Mouse (Mus musculus) forebrain, postnatal 0 days (tissue): ENCODE data around the gene E330034G19Rik. TPM values are rescaled to one million over a fixed set of nuclear protein-coding genes. Genes with fewer than 3 reads are reported as not detected.
"Not testable (repeated sequence)": the region's sequence is repeated elsewhere in the genome, so short reads cannot be mapped to it uniquely, and the experiment has no call there.

Experiments used
- ATAC-seq: fragments of 200-750 bp; cut with Nextera tagmentation; 2 replicates; pipeline ENCODE4 v1.8.0; 2017; ENCODE audit warnings: mild to moderate bottlenecking, moderate library complexity
- DNase-seq: peaks from one replicate; pipeline ENCODE4 v3.0.0-alpha.2; 2015
- H3K27ac ChIP-seq: fragments of 300-500 bp; sonication (generic); 2 replicates; pipeline ENCODE4 v1.5.1; 2014; ENCODE audit warnings: low read depth, mild to moderate bottlenecking, antibody characterized with exemption, low read length, moderate library complexity, mixed read lengths
- H3K27me3 ChIP-seq: fragments of 300-500 bp; sonication (generic); 2 replicates; pipeline ENCODE4 v1.6.1; 2014; ENCODE audit warnings: mild to moderate bottlenecking, low read length, mixed read lengths; ENCODE audit not compliant: insufficient read depth
- H3K36me3 ChIP-seq: fragments of 300-500 bp; sonication (generic); 2 replicates; pipeline ENCODE4 v1.6.1; 2014; ENCODE audit warnings: mild to moderate bottlenecking, moderate library complexity; ENCODE audit not compliant: insufficient read depth
- H3K4me1 ChIP-seq: fragments of 300-500 bp; sonication (generic); 2 replicates; pipeline ENCODE4 v1.6.1; 2014; ENCODE audit warnings: antibody characterized with exemption; ENCODE audit not compliant: insufficient read depth
- H3K4me2 ChIP-seq: fragments of 300-500 bp; sonication (generic); 2 replicates; pipeline ENCODE4 v1.6.1; 2014; ENCODE audit warnings: low read depth, mild to moderate bottlenecking, moderate library complexity
- H3K4me3 ChIP-seq: fragments of 300-500 bp; sonication (generic); 2 replicates; pipeline ENCODE4 v1.5.1; 2014; ENCODE audit warnings: low read depth, low read length, mixed read lengths
- H3K9ac ChIP-seq: fragments of 300-500 bp; sonication (generic); 2 replicates; pipeline ENCODE4 v1.6.1; 2014; ENCODE audit warnings: mild to moderate bottlenecking
- H3K9me3 ChIP-seq: fragments of 300-500 bp; sonication (generic); 2 replicates; pipeline ENCODE4 v1.6.1; 2016; ENCODE audit warnings: low read length
- CTCF ChIP-seq: sonication (generic); IDR thresholded peaks from 2 replicates; pipeline ENCODE4 v1.5.1; 2016; ENCODE audit warnings: antibody characterized with exemption, control low read depth, low read depth
- WGBS: fragments of 180-500 bp; shearing (Covaris S2); extraction: QIAGEN DNeasy Blood & Tissue Kit; methylation state at CpG from one replicate; pipeline ENCODE4 v1.1.7; 2014; 5-methylcytosine and 5-hydroxymethylcytosine counted together
- polyA plus RNA-seq: library from polyadenylated mRNA; unstranded; fragments of >200 nt; fragmentation: Nextera tagmentation; extraction: Ambion mirVana; gene quantifications from 2 replicates; pipeline ENCODE4 v1.2.1, GENCODE M21; 2015
- total RNA-seq: library from RNA; depleted of rRNA; stranded (reverse); fragments of >200 nt; gene quantifications from 2 replicates; pipeline ENCODE4 v1.2.3, GENCODE M21; 2014

Gene E330034G19Rik
- total and polyA plus RNA-seq, 2 experiments from 2014 or later, result 0.19 TPM; not detected in 1

DNA sequence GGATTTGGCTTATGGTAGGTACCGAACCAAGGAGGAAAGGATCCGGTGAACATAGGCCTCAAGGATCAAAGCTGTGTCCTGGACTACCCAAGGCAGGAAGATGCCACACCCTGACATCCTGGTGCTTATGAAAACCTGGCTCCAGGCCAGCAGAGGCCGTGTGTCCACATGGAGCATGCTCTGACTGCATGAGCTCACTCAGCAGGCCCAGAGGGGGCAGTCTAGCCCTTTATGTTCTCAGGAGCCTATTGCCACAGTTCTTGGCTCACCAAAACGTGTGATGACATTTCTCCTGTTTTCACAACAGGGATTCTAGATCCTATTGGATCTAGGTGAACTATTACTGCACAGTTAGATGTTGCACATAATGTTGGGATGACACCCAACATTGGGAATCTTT is 11.7 kb upstream of the E330034G19Rik start:
- no peaks in the 10 kb centered on the region for H3K36me3 ChIP-seq
- no peaks in the 10 kb centered on the region for H3K9me3 ChIP-seq
- no peak for TF ChIP-seq CTCF
- no peak overlapping the region for H3K9ac ChIP-seq
- H3K4me1 ChIP-seq, result no peaks in the 10 kb centered on the region
- ATAC-seq (no peak), DNase-seq (no peak)
- H3K27ac ChIP-seq, result no peak overlapping the region
- no peak overlapping the region for H3K4me3 ChIP-seq
- H3K27me3 ChIP-seq, result no peaks in the 10 kb centered on the region
- no peak overlapping the region for H3K4me2 ChIP-seq
- 73% methylated on average over 4 of the region's 4 CpGs for WGBS

DNA sequence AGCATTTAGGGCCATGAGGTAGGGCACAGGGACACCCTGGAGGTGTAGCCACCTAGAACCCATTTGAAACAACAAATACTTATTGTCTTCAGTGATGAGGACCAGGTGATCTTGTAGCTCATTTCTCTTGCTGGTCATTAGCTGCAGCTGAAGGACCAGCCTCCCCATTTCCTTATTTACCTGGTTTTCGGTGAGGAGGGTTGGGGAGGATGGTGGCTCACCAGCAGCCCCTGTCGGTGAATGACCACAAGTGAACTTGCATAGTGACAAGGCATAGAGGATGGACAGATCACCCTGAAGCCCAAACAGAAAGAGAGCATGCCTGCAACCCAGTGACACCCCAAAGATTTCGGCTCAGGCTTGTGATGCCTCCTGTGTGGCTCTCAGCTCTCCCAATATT is 10.7 kb upstream of the E330034G19Rik start:
- H3K9me3 ChIP-seq, result no peaks in the 10 kb centered on the region
- WGBS, result 76% methylated on average over 3 of the region's 3 CpGs
- no peaks in the 10 kb centered on the region for H3K27me3 ChIP-seq
- no peak for DNase-seq
- H3K4me1 ChIP-seq, result no peaks in the 10 kb centered on the region
- no peak overlapping the region for H3K9ac ChIP-seq
- H3K36me3 ChIP-seq, result no peaks in the 10 kb centered on the region
- ATAC-seq, result no peak
- H3K4me3 ChIP-seq, result no peak overlapping the region
- H3K4me2 ChIP-seq, result no peak overlapping the region
- H3K27ac ChIP-seq, result no peak overlapping the region
- TF ChIP-seq CTCF, result no peak

- Histone ChIP-seq H3K9ac (no peak overlapping the region), H3K27me3 (no peaks in the 10 kb centered on the region), H3K9me3 (no peaks in the 10 kb centered on the region), H3K36me3 (no peaks in the 10 kb centered on the region), H3K27ac (no peak overlapping the region), H3K4me1 (no peaks in the 10 kb centered on the region), H3K4me2 (no peak overlapping the region), H3K4me3 (no peak overlapping the region)
- no peak for TF ChIP-seq CTCF
- DNase-seq, result no peak
- ATAC-seq, result no peak
- WGBS, result 40% methylated on average over 4 of the region's 4 CpGs
These were observed 6.9 kb upstream of the E330034G19Rik start for GRCm38 (mm10) chr14:24286136-24286535.

- ATAC-seq, result no peak
- no peak for TF ChIP-seq CTCF
These were observed 2.3 kb upstream of the E330034G19Rik start for GRCm38 (mm10) chr14:24290726-24291125.

DNA sequence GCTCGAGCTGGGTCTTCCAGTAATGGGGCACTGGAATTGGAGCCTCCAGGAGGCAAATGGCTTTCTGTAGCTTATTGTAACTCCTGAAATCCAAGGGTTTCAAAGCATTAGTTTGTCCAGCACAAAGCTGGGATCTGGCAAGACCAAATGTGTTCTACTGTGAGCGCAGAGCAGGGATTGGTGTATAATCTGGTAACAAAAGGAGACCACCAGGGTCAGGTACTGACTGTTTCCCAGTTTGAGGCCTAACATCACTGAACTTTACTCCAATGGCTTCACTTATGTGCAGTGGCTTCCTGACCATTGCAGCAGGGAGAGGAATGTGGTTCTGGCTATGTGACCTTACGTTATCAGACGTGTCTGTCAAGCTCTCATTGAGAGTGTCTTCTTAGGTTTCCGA is 617 bp downstream of the E330034G19Rik start:
- 94% methylated on average over 5 of the region's 5 CpGs for WGBS
- Histone ChIP-seq H3K36me3 (no peaks in the 10 kb centered on the region), H3K4me2 (no peak overlapping the region), H3K27ac (no peak overlapping the region), H3K4me1 (no peaks in the 10 kb centered on the region), H3K4me3 (no peak overlapping the region), H3K9me3 (no peaks in the 10 kb centered on the region), H3K27me3 (no peaks in the 10 kb centered on the region), H3K9ac (no peak overlapping the region)
- no peak for TF ChIP-seq CTCF
- no peak for ATAC-seq
- DNase-seq, result no peak

More at GRCm38 (mm10) chr14:24290726-24291125, 2.3 kb upstream of the E330034G19Rik start:
- Histone ChIP-seq H3K4me2 (no peak overlapping the region), H3K27me3 (no peaks in the 10 kb centered on the region), H3K4me3 (no peak overlapping the region), H3K27ac (no peak overlapping the region), H3K9ac (no peak overlapping the region), H3K36me3 (no peaks in the 10 kb centered on the region), H3K9me3 (no peaks in the 10 kb centered on the region), H3K4me1 (no peaks in the 10 kb centered on the region)
- DNase-seq, result no peak

DNA sequence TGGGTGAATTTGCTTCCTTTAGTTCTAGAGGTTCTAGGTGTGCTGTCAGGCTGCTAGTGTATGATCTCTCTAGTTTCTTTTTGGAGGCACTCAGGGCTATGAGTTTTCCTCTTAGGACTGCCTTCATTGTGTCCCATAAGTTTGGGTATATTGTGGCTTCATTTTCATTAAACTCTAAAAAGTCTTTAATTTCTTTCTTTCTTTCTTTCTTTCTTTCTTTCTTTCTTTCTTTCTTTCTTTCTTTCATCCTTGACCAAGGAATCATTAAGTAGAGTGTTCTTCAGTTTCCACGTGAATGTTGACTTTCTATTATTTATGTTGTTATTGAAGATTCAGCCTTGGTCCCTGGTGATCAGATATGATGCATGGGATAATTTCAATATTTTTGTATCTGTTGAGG is 9.1 kb downstream of the E330034G19Rik start:
- WGBS, result 88% methylated on average over 1 of the region's 1 CpGs
- not testable (repeated sequence) for H3K4me1 ChIP-seq, H3K9ac ChIP-seq, H3K9me3 ChIP-seq, H3K36me3 ChIP-seq, ATAC-seq, H3K4me2 ChIP-seq, DNase-seq, H3K27ac ChIP-seq, H3K27me3 ChIP-seq, H3K4me3 ChIP-seq

DNA sequence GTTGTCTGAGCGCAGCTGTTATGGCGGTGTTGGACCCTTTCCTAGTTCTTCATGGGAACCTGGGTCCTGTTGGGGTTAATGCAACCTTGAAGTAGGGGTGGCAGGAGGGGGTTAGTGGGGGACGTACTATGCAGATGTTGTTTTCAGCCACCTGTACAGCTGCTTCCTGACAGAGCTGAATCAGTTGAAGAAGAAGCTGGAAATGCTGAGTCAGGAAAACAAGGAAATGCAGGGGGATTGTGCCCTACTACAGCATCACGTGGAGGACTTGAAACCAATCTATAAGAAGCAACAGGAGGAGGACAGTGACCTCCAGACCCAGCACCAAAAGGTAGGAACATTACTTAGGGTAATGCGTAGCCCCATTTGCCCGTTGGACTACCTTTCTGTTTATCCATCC is 13.7 kb downstream of the E330034G19Rik start:
- whole genome bisulfite sequencing, result 74% methylated on average over 6 of the region's 6 CpGs
- Histone ChIP-seq H3K4me2 (no peak overlapping the region), H3K9ac (no peak overlapping the region), H3K36me3 (no peaks in the 10 kb centered on the region), H3K27me3 (no peaks in the 10 kb centered on the region), H3K4me1 (no peaks in the 10 kb centered on the region), H3K27ac (no peak overlapping the region), H3K4me3 (no peak overlapping the region), H3K9me3 (no peaks in the 10 kb centered on the region)
- no peak for TF ChIP-seq CTCF
- ATAC-seq (no peak), DNase-seq (no peak)

DNA sequence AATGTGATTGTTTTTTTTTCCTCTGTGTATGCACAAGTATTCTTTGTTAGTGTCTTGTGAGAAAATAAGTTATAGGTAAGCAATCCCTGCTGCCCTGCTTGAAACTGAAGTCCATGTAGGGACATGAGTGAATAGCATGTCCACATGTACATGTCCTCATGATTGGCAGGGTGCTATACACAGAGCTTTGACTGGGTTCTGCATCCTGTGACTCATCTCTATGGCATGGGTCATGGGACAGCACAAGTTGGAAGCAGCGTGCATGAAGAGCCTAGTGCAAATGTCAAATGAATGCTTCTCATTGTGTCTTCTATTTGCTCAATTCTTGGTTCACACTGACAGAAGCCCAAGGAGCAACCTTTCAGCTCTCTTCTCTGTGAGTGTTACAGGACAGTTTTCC is 14.1 kb downstream of the E330034G19Rik start:
- Histone ChIP-seq H3K9ac (no peak overlapping the region), H3K9me3 (no peaks in the 10 kb centered on the region), H3K4me1 (no peaks in the 10 kb centered on the region), H3K4me2 (no peak overlapping the region), H3K27me3 (no peaks in the 10 kb centered on the region), H3K27ac (no peak overlapping the region), H3K36me3 (no peaks in the 10 kb centered on the region), H3K4me3 (no peak overlapping the region)
- DNase-seq, result no peak
- 69% methylated on average over 1 of the region's 1 CpGs for WGBS
- TF ChIP-seq CTCF, result no peak
- ATAC-seq, result no peak
